Mouse (Mus musculus): Measurements from ENCODE around the gene Il17rb. TPM values are rescaled to one million over a fixed set of nuclear protein-coding genes. Genes with fewer than 3 reads are reported as not detected.

Gene Il17rb
- polyA plus RNA-seq (2012) = 0.99 and 1.1 TPM in 2 replicates

DNA sequence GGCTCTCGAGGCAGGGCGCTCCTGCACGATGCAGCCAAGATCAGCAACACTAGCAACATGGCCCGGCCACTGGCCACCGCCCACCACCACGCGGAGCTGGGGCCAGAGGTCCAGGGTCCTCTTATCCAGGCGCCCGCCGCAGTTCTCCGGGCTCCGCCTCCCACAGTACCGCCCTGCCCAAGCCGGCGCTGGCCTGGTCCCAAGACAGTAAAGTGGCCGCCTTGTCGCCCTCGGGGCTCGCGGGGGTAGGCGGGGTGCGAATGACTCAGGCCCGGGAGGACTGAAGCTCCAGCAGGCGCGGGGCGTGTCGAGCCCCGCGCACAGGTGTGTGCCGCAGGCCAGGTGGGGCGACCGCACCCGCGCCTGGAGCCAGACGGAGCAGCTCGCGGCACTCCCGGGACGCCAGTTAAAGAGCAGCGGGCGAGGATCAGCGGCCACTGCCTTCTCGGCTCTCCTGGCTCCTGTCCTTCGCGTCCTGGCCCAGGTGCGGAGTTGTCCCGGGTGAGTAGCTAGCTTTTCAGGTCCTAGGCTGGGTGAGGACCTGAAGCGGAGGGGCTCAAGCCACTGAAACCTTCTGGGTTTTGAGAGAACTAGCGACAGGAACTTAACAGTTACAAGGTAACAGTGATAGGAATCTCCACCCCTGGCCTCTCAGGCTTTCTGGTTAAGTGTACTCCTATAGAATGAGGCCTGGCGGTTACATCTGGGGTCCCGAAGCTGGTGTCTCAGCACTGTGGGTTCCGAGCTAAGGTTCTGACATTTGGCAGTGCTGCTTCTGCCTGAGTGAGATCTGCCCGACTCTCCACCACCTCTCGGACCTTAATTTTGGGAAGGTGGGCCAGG lies at the start of gene Il17rb, which contains the start of gene Chdh:
TSS of gene Il17rb (minus strand) at position 164 of the 843 bp plus-strand sequence.
TSS of gene Chdh (plus strand) at position 291 of the 843 bp plus-strand sequence.

DNA sequence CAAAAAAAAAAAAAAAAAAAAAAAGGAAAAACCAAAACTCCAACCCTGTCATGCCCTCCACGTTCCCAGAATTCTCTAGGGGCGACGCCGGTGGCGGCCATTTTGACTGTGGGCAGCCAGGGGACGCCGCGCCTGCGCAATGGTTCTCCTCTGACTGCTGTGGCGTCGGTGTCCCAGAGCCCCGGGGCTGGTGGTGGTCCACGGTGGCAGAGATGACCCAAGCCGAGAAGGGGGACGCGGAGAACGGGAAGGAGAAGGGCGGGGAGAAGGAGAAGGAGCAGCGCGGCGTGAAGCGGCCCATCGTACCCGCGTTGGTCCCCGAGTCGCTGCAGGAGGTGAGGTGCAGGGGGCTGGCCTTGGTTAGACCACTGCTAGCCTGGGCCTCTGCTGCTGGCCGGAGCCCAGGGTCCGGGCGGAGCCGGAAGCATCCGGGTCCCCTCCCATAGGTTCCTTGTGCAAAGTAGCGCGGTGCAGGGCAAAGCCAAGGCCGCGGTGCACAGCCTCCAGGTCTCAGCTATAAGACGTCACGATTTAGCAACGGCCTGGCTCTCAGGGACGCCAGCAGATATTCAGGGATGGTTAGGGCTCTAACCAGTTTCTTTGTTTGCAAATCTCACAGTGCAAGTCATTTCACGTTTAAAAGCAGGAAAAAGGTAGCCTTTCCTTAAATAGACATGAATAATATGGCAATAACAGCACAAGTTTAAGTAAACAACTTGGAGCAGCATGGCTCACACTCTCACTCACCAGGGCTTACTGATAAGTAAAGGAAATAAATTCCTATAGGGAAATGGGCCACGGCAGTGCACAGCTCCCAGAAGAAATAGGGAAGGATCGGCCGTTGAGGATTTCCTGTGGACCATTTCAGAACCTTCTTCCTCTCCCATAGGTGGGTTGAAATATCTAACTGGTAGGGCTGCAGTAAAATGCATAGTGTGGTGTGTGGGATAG lies 30.2 kb downstream of the Il17rb start, which contains the start of gene Actr8:
TSS of gene Actr8 (plus strand) at position 84 of the 951 bp plus-strand sequence.

DNA sequence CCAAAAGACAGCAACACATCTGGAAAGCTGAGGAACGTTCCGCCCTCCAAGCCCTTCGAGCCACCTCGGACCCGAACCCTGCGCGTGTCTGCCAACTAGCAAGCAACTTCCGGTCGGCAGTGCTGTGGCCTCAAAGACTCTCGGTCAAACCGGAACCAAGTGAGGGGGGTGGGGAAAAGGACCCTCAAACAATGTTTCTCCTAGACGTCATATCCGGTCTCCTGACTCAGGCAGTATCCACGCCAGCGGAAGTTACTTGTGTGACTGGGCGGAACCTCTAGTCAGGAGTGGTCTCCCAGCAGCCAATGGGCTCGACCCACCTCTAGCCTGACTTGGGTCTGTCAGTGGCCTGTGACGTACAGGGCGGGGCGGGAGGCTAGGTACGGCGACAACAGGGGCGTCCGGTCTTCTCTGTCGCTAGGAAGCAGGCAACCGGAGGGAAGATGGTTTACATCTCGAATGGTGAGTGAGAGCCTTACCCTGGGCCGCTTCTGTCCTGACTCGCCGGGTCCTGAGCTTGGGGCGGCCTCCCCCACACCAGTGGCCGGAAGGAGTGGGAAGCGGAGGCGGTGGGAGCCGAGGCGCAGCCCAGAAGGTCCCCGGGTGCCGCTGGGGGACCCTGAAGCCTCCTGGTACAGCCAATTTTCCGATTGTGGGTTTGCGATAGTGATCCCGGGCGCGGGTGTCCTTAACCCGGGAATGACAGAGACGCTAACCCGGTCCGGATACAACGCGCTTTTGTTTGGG lies 40.4 kb downstream of the Il17rb start, which contains the start of gene Selenok:
TSS of gene Selenok (plus strand) at position 234 of the 747 bp plus-strand sequence.

Other genes with a start within 250 kb of the Il17rb start
- 11.8 and 14.4 TPM in 2 replicates for gene Selenok, start 40.6 kb downstream of the Il17rb start, polyA plus RNA-seq (2012)
- 41.1 and 51.0 TPM in 2 replicates for gene Actr8, start 30.6 kb downstream of the Il17rb start, polyA plus RNA-seq (2012)
- 16.4 and 27.7 TPM in 2 replicates for gene Chdh, start 127 bp upstream of the Il17rb start, polyA plus RNA-seq (2012)